Mouse (Mus musculus) forebrain, embryonic 14.5 days (tissue): ENCODE results near the gene Rln1. TPM values are rescaled to one million over a fixed set of nuclear protein-coding genes. Genes with fewer than 3 reads are reported as not detected.

ENCODE experiments used
- ATAC-seq: fragments of 200-750 bp; cut with Nextera tagmentation; 2 replicates; pipeline ENCODE4 v1.8.0; 2017; ENCODE audit warnings: mild to moderate bottlenecking, moderate library complexity
- DNase-seq: peaks from one replicate; pipeline ENCODE4 v3.0.0-alpha.2; 2015; ENCODE audit warnings: low spot score
- H3K27ac ChIP-seq: fragments of 300-500 bp; sonication (generic); 2 replicates; pipeline ENCODE4 v1.5.1; 2014; ENCODE audit warnings: low read depth, mild to moderate bottlenecking, control low read depth, low read length, moderate library complexity
- H3K27me3 ChIP-seq: fragments of 300-500 bp; sonication (generic); replicated peaks from 2 replicates; pipeline ENCODE4 v1.6.1; 2014; ENCODE audit warnings: low read length, control low read depth, mixed read lengths; ENCODE audit not compliant: control insufficient read depth, insufficient read depth
- H3K36me3 ChIP-seq: fragments of 300-500 bp; sonication (generic); 2 replicates; pipeline ENCODE4 v1.6.1; 2014; ENCODE audit warnings: low read length, control low read depth; ENCODE audit not compliant: control insufficient read depth, insufficient read depth
- H3K4me1 ChIP-seq: fragments of 300-500 bp; sonication (generic); 2 replicates; pipeline ENCODE4 v1.6.1; 2014; ENCODE audit warnings: antibody characterized with exemption, low read length, control low read depth; ENCODE audit not compliant: control insufficient read depth, insufficient read depth
- H3K4me2 ChIP-seq: fragments of 300-500 bp; sonication (generic); 2 replicates; pipeline ENCODE4 v1.6.1; 2014; ENCODE audit warnings: mild to moderate bottlenecking, control low read depth, low read length
- H3K4me3 ChIP-seq: fragments of 300-500 bp; sonication (generic); 2 replicates; pipeline ENCODE4 v1.5.1; 2014; ENCODE audit warnings: low read depth, low read length, control low read depth
- H3K9ac ChIP-seq: fragments of 300-500 bp; sonication (generic); 2 replicates; pipeline ENCODE4 v1.6.1; 2014; ENCODE audit warnings: mild to moderate bottlenecking, low read length, control low read depth, moderate library complexity
- H3K9me3 ChIP-seq: fragments of 300-500 bp; sonication (generic); replicated peaks from 2 replicates; pipeline ENCODE4 v1.6.1; 2016; ENCODE audit warnings: low read length, control low read depth, mixed read lengths; ENCODE audit not compliant: control insufficient read depth
- WGBS: fragments of 180-500 bp; shearing (Covaris S2); extraction: QIAGEN DNeasy Blood & Tissue Kit; methylation state at CpG from one replicate; pipeline ENCODE4 v1.1.7; 2014; 5-methylcytosine and 5-hydroxymethylcytosine counted together
- polyA plus RNA-seq: library from polyadenylated mRNA; unstranded; fragments of >200 nt; fragmentation: Nextera tagmentation; extraction: Ambion mirVana; gene quantifications from 2 replicates; pipeline ENCODE4 v1.2.1, GENCODE M21; 2014

Rln1 gene
- polyA plus RNA-seq, 1 experiment from 2014 or later = 3.9 TPM

GRCm38 (mm10) chr19:29292546-29292945, 41.9 kb downstream of the Rln1 start:
- H3K4me1 ChIP-seq = no peaks in the 10 kb centered on the region
- H3K27ac ChIP-seq = no peak overlapping the region
- no peak overlapping the region for H3K9ac ChIP-seq
- H3K9me3 ChIP-seq = no peaks in the 10 kb centered on the region
- no peak for ATAC-seq
- DNase-seq = no peak
- peaks cover 46% of the 10 kb centered on the region for H3K36me3 ChIP-seq
- 93% methylated on average over 4 of the region's 4 CpGs for WGBS
- no peak overlapping the region for H3K4me2 ChIP-seq
- no peak overlapping the region for H3K4me3 ChIP-seq
- no peaks in the 10 kb centered on the region for H3K27me3 ChIP-seq

GRCm38 (mm10) chr19:29291532-29291931, 42.9 kb downstream of the Rln1 start:
- no peak for ATAC-seq
- H3K4me1 ChIP-seq = no peaks in the 10 kb centered on the region
- 87% methylated on average over 14 of the region's 14 CpGs for WGBS
- peaks cover 42% of the 10 kb centered on the region for H3K36me3 ChIP-seq
- DNase-seq = no peak
- no peaks in the 10 kb centered on the region for H3K9me3 ChIP-seq
- H3K4me2 ChIP-seq = no peak overlapping the region
- no peak overlapping the region for H3K9ac ChIP-seq
- no peak overlapping the region for H3K4me3 ChIP-seq
- no peaks in the 10 kb centered on the region for H3K27me3 ChIP-seq
- no peak overlapping the region for H3K27ac ChIP-seq

GRCm38 (mm10) chr19:29287863-29288262, 46.6 kb downstream of the Rln1 start:
- Histone ChIP-seq H3K9ac (no peak overlapping the region), H3K4me3 (no peak overlapping the region), H3K9me3 (no peaks in the 10 kb centered on the region), H3K4me1 (peaks cover 3% of the 10 kb centered on the region; the same call in 1 of the 2 replicates), H3K27me3 (no peaks in the 10 kb centered on the region), H3K4me2 (no peak overlapping the region), H3K27ac (no peak overlapping the region), H3K36me3 (peaks cover 44% of the 10 kb centered on the region)
- 79% methylated on average over 8 of the region's 8 CpGs for WGBS
- no peak for DNase-seq
- no peak for ATAC-seq

GRCm38 (mm10) chr19:29285451-29285869, 49.0 kb downstream of the Rln1 start:
- H3K36me3 ChIP-seq = peaks cover 30% of the 10 kb centered on the region
- H3K9me3 ChIP-seq = no peaks in the 10 kb centered on the region
- peak; percentile 52; the same call in 1 of the 2 replicates for ATAC-seq
- no peaks in the 10 kb centered on the region for H3K27me3 ChIP-seq
- peak; percentile 48 for DNase-seq
- no peak overlapping the region for H3K4me2 ChIP-seq
- H3K9ac ChIP-seq = no peak overlapping the region
- no peak overlapping the region; the same call in 1 of the 2 replicates for H3K27ac ChIP-seq
- H3K4me3 ChIP-seq = no peak overlapping the region
- 4% methylated on average over 7 of the region's 7 CpGs for WGBS
- peaks cover 3% of the 10 kb centered on the region; the same call in 1 of the 2 replicates for H3K4me1 ChIP-seq

Other genes with a start within 250 kb of the Rln1 start
- gene Rcl1, start 233.3 kb downstream of the Rln1 start, polyA plus RNA-seq = 34.8 and 35.1 TPM in 2 replicates
- gene Jak2, start 82.8 kb downstream of the Rln1 start, polyA plus RNA-seq = 15.6 and 18.2 TPM in 2 replicates
- gene Insl6, start 9.3 kb downstream of the Rln1 start, polyA plus RNA-seq = 2.3 and 3.2 TPM in 2 replicates
- gene Plgrkt, start 32.7 kb upstream of the Rln1 start, polyA plus RNA-seq = 109 TPM in 2 replicates
- gene Cd274, start 32.8 kb upstream of the Rln1 start, polyA plus RNA-seq = 0.46 and 0.74 TPM in 2 replicates
- gene Pdcd1lg2, start 76.2 kb upstream of the Rln1 start, polyA plus RNA-seq = not detected in 2 replicates
- 9.4 and 12.1 TPM in 2 replicates for gene Ric1, start 187.6 kb upstream of the Rln1 start, polyA plus RNA-seq